Mouse (Mus musculus) MEL (cell line): Measurements from ENCODE around the gene Myo18a. TPM values are rescaled to one million over a fixed set of nuclear protein-coding genes. Genes with fewer than 3 reads are reported as not detected.

Experiments used
- DNase-seq: peaks from one replicate; pipeline ENCODE4 v3.0.0; 2011; ENCODE audit warnings: low read depth, low spot score
- H3K27ac ChIP-seq: 2 replicates; pipeline ENCODE4 v1.5.1; 2012; ENCODE audit warnings: low read depth, mild to moderate bottlenecking, control low read depth, low read length, moderate library complexity; ENCODE audit not compliant: control insufficient read depth
- H3K27me3 ChIP-seq, 2 experiments: fragments of 150-350 bp in 1 of 2; sonication (generic) in 1 of 2; 2 replicates each; pipeline ENCODE4 v1.6.1; 2012; ENCODE audit warnings: low read length in 2 of 2, mild to moderate bottlenecking in 2 of 2, improper control_type of control experiment in 1 of 2, moderate library complexity in 1 of 2; ENCODE audit not compliant: insufficient read depth in 2 of 2, control insufficient read depth in 1 of 2
- H3K36me3 ChIP-seq, 2 experiments: 2 replicates each; pipeline ENCODE4 v1.6.1; 2012 to 2014; ENCODE audit warnings: low read length in 2 of 2, improper control_type of control experiment in 1 of 2, inconsistent platforms in 1 of 2, mild to moderate bottlenecking in 1 of 2; ENCODE audit not compliant: insufficient read depth in 2 of 2, control insufficient read depth in 1 of 2
- H3K4me1 ChIP-seq, 2 experiments: fragments of 150-350 bp in 1 of 2; sonication (generic) in 1 of 2; 2 replicates each; pipeline ENCODE4 v1.6.1; 2012; ENCODE audit warnings: low read length in 2 of 2, improper control_type of control experiment in 1 of 2, mild to moderate bottlenecking in 1 of 2; ENCODE audit not compliant: insufficient read depth in 2 of 2, control insufficient read depth in 1 of 2
- H3K4me3 ChIP-seq, 2 experiments: fragments of 150-350 bp in 1 of 2; sonication (generic) in 1 of 2; 2 replicates each; pipeline ENCODE4 v1.5.1; 2012; ENCODE audit warnings: low read depth in 2 of 2, low read length in 2 of 2, mild to moderate bottlenecking in 2 of 2, moderate library complexity in 2 of 2, control low read depth in 1 of 2, improper control_type of control experiment in 1 of 2; ENCODE audit not compliant: control insufficient read depth in 1 of 2, insufficient read depth in 1 of 2
- H3K79me2 ChIP-seq: 2 replicates; pipeline ENCODE4 v1.6.1; 2012; ENCODE audit warnings: mild to moderate bottlenecking, low read length, moderate library complexity; ENCODE audit not compliant: control insufficient read depth, poor library complexity, insufficient read depth
- H3K9ac ChIP-seq: 2 replicates; pipeline ENCODE4 v1.6.1; 2012; ENCODE audit warnings: low read depth, mild to moderate bottlenecking, control low read depth, low read length, moderate library complexity; ENCODE audit not compliant: control insufficient read depth, poor library complexity, severe bottlenecking
- H3K9me3 ChIP-seq: fragments of 150-350 bp; sonication (generic); replicated peaks from 2 replicates; pipeline ENCODE4 v1.6.1; 2012; ENCODE audit warnings: mild to moderate bottlenecking, low read length, improper control_type of control experiment, moderate library complexity; ENCODE audit not compliant: insufficient read depth
- CHD2 ChIP-seq: IDR thresholded peaks from 2 replicates; pipeline ENCODE4 v1.6.1; 2011; ENCODE audit warnings: low read length, improper control_type of control experiment
- ELF1 ChIP-seq: IDR thresholded peaks from 2 replicates; pipeline ENCODE4 v1.6.1; 2014; ENCODE audit warnings: low read depth, mild to moderate bottlenecking, inconsistent platforms, low read length, improper control_type of control experiment, moderate library complexity
- EP300 ChIP-seq, 2 experiments: IDR thresholded peaks; 2 replicates each; pipeline ENCODE4 v1.6.1; 2011; ENCODE audit warnings: improper control_type of control experiment in 2 of 2, low read length in 2 of 2, low read depth in 1 of 2, mild to moderate bottlenecking in 1 of 2
- GABPA ChIP-seq: IDR thresholded peaks from 2 replicates; pipeline ENCODE4 v1.6.1; 2012; ENCODE audit warnings: low read depth, mild to moderate bottlenecking, inconsistent platforms, low read length, improper control_type of control experiment, moderate library complexity
- HCFC1 ChIP-seq: IDR thresholded peaks from 2 replicates; pipeline ENCODE4 v1.6.1; 2012; ENCODE audit warnings: low read depth, mild to moderate bottlenecking, inconsistent platforms, low read length, improper control_type of control experiment, moderate library complexity
- KAT2A ChIP-seq: conservative IDR thresholded peaks from 2 replicates; pipeline ENCODE4 v1.6.1; 2012; ENCODE audit warnings: low read depth, low read length, improper control_type of control experiment, inconsistent platforms
- MAZ ChIP-seq: IDR thresholded peaks from 2 replicates; pipeline ENCODE4 v1.6.1; 2012; ENCODE audit warnings: low read depth, mild to moderate bottlenecking, inconsistent platforms, low read length, improper control_type of control experiment
- MEF2A ChIP-seq: IDR thresholded peaks from 2 replicates; pipeline ENCODE4 v1.6.1; 2014; ENCODE audit warnings: low read depth, mild to moderate bottlenecking, inconsistent platforms, low read length, improper control_type of control experiment; ENCODE audit not compliant: poor library complexity, insufficient replicate concordance, severe bottlenecking; ENCODE audit errors: extremely low read depth
- MXI1 ChIP-seq: IDR thresholded peaks from 2 replicates; pipeline ENCODE4 v1.6.1; 2011; ENCODE audit warnings: mild to moderate bottlenecking, low read depth, low read length, improper control_type of control experiment
- NRF1 ChIP-seq: IDR thresholded peaks from 2 replicates; pipeline ENCODE4 v1.6.1; 2014; ENCODE audit warnings: low read depth, mild to moderate bottlenecking, inconsistent platforms, low read length, improper control_type of control experiment, moderate library complexity; ENCODE audit not compliant: poor library complexity, insufficient read depth, severe bottlenecking
- POLR2A ChIP-seq, 2 experiments: IDR thresholded peaks; 2 replicates each; pipeline ENCODE4 v1.6.1; 2011 to 2012; ENCODE audit warnings: low read length in 2 of 2, mild to moderate bottlenecking in 2 of 2, control low read depth in 1 of 2, improper control_type of control experiment in 1 of 2, low read depth in 1 of 2, moderate library complexity in 1 of 2; ENCODE audit not compliant: control insufficient read depth in 1 of 2, insufficient read depth in 1 of 2, poor library complexity in 1 of 2
- POLR2AphosphoS2 ChIP-seq: IDR thresholded peaks from 2 replicates; pipeline ENCODE4 v1.6.1; 2011; ENCODE audit warnings: low read length, improper control_type of control experiment
- RAD21 ChIP-seq: IDR thresholded peaks from 2 replicates; pipeline ENCODE4 v1.6.1; 2011; ENCODE audit warnings: mild to moderate bottlenecking, low read depth, low read length, improper control_type of control experiment
- RCOR1 ChIP-seq: IDR thresholded peaks from 2 replicates; pipeline ENCODE4 v1.6.1; 2012; ENCODE audit warnings: low read depth, mild to moderate bottlenecking, inconsistent platforms, low read length, improper control_type of control experiment
- TBP ChIP-seq: IDR thresholded peaks from 2 replicates; pipeline ENCODE4 v1.8.0; 2011; ENCODE audit warnings: low read depth, low read length, improper control_type of control experiment
- UBTF ChIP-seq: IDR thresholded peaks from 2 replicates; pipeline ENCODE4 v1.6.1; 2012; ENCODE audit warnings: low read depth, mild to moderate bottlenecking, inconsistent platforms, low read length, improper control_type of control experiment, moderate library complexity, borderline replicate concordance; ENCODE audit not compliant: insufficient read depth
- USF1 ChIP-seq: IDR thresholded peaks from 2 replicates; pipeline ENCODE4 v1.6.1; 2014; ENCODE audit warnings: low read depth, mild to moderate bottlenecking, inconsistent platforms, low read length, improper control_type of control experiment, moderate library complexity
- ZKSCAN1 ChIP-seq: IDR thresholded peaks from 2 replicates; pipeline ENCODE4 v1.6.1; 2012; ENCODE audit warnings: low read depth, mild to moderate bottlenecking, inconsistent platforms, low read length, improper control_type of control experiment, moderate library complexity
- polyA plus RNA-seq, 2 experiments: library from polyadenylated mRNA; stranded (reverse) in 1 of 2; unstranded in 1 of 2; fragments of >175 nt in 1 of 2; fragments of >200 nt in 1 of 2; gene quantifications; 2 replicates each; pipeline versions ENCODE4 v1.2.1 to v1.2.4; 2012; ENCODE audit warnings: low replicate concordance in 2 of 2, low read depth in 1 of 2; ENCODE audit not compliant: insufficient read length in 2 of 2, insufficient read depth in 1 of 2, missing spikeins in 1 of 2
- total RNA-seq: library from RNA; depleted of rRNA; stranded (reverse); fragments of 300-350 nt; gene quantifications from 2 replicates; pipeline ENCODE4 v1.2.3, GENCODE M21; 2012

Gene Myo18a
- total and polyA plus RNA-seq, 3 experiments, result 13.1 to 18.0 TPM; not detected in 1

DNA sequence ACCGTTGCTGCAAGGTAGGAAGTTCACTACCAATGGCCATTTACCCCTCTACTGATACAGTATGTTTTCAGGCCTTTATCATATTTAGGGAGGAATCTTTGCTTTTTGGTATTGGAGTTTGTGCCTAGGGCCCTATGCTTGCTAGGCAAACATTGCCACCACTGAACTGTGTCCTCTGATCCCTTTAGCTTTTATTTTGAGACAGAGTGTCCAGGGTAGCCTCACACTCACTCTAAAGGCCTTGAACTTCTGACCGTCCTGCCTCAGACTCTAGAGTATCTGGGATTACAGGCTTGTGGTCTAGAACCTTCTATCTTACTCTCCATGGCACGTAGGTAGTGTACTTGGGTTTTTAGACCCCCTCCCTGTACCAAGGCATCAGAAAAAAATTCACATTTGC, 137.1 kb downstream of the Myo18a start:
- Histone ChIP-seq H3K27ac (no peak overlapping the region), H3K27me3 (peaks cover 34 to 37% of the 10 kb centered on the region in 2 experiments), H3K4me1 (no peaks in the 10 kb centered on the region), H3K9ac (no peak overlapping the region), H3K4me3 (no peak overlapping the region), H3K79me2 (no peaks in the 10 kb centered on the region), H3K9me3 (no peaks in the 10 kb centered on the region), H3K36me3 (no peaks in the 10 kb centered on the region)
- no peak for DNase-seq
- TF ChIP-seq UBTF (no peak), POLR2A (IDR thresholded peaks at IDR 0.05; ENCODE audit: control insufficient read depth in 1 of 2, insufficient read depth in 1 of 2, low read depth in 1 of 2, low read length in 2 of 2, poor library complexity in 1 of 2) (no peak), KAT2A (no peak), MEF2A (no peak), TBP (no peak), HCFC1 (no peak)

DNA sequence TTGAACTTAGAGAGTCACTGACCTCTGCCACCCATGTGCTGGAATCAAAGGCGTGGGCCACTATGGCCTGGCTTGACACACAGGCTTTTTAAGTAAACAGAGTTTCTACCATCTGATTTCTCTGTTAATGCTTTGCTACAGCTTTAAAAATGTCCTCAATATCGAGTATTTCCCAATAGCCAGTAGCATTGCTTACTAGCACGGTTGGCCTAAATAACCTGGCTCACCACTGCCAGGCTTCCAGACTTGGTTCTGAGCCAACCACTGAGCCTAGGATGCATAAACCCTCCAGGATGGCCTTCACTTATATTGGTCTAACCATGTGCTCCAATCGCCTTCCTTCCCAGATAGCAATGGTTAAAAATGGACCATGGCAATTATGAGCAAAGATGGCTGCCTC, 137.7 kb downstream of the Myo18a start:
- Histone ChIP-seq H3K79me2 (no peaks in the 10 kb centered on the region), H3K4me3 (no peak overlapping the region), H3K27me3 (peaks cover 34 to 39% of the 10 kb centered on the region in 2 experiments), H3K4me1 (no peaks in the 10 kb centered on the region), H3K9me3 (no peaks in the 10 kb centered on the region), H3K36me3 (no peaks in the 10 kb centered on the region), H3K9ac (no peak overlapping the region), H3K27ac (no peak overlapping the region)
- no peak for DNase-seq
- TF ChIP-seq GABPA, result no peak
- no peak for TF ChIP-seq ZKSCAN1
- TF ChIP-seq NRF1, result no peak
- TF ChIP-seq RAD21, result no peak
- no peak for TF ChIP-seq CHD2
- no peak for TF ChIP-seq MAZ
- no peak for TF ChIP-seq ELF1
- no peak for TF ChIP-seq MXI1
- no peak for TF ChIP-seq USF1
- TF ChIP-seq EP300 (IDR thresholded peaks at IDR 0.05; ENCODE audit: low read depth in 1 of 2, low read length in 2 of 2), result no peak
- no peak for TF ChIP-seq MEF2A
- no peak for TF ChIP-seq RCOR1
- TF ChIP-seq POLR2AphosphoS2, result no peak
